Mouse (Mus musculus) kidney, postnatal 10 days (tissue): Measurements from ENCODE around the gene Gpr62.

ENCODE experiments used
- DNase-seq: peaks from one replicate; pipeline ENCODE4 v3.0.0; 2021; ENCODE audit warnings: mixed read lengths

Gene Gpr62

DNA sequence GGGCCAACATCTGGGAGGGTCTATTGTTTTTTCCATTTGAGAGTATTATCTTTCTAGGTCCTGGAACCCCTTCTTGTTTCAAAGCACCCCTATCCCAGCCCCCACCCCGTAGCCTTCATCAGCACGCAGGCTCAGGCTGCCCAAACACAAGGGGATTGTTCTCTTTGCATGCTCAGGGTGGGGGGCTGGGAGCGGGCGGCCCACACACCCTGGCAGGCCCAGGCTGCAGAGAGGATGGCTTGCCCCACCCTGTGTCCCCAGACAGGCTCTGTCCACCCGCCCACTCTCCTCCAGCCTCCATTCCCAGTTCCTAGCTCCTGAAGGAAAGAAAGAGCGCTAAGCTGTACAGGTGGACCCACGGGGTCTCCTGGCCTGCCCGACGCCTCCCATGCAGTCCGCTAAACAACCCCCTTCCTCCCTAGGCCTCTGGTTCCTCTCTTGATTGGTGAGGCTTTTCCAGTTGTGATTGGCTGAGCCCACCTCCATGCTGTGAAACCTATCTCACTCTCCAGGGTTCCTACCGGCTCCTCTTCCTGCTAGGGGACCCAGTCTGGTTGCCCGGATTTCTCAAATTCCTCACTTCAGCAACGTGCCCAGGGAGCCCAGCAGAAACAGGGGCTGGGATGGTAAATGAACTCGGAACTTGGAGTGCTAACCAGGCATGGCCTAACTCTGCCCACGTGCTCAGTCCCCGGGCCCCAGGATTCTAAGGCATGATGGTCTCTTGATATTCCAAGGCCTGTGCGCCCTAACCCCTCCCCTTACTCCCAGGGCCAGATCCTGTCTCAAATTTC is 10.7 kb downstream of the Gpr62 start:
- peak; percentile 39 for DNase-seq

- DNase-seq, result peak; percentile 41
Observed at GRCm38 (mm10) chr9:106454071-106454761, 11.5 kb downstream of the Gpr62 start.

- DNase-seq, result peak; percentile 81
Observed at GRCm38 (mm10) chr9:106453271-106454070, 12.3 kb downstream of the Gpr62 start, which contains the start of gene Pcbp4. Gene Pcbp4 (plus strand): TSS chr9:106453291.

GRCm38 (mm10) chr9:106452821-106453220 is 12.9 kb downstream of the Gpr62 start:
- DNase-seq, result peak; percentile 87

- no peak for DNase-seq
Observed at GRCm38 (mm10) chr9:106452351-106452750, 13.4 kb downstream of the Gpr62 start.

GRCm38 (mm10) chr9:106451899-106452298 is 13.8 kb downstream of the Gpr62 start:
- no peak for DNase-seq

GRCm38 (mm10) chr9:106451298-106451697 is 14.4 kb downstream of the Gpr62 start:
- no peak for DNase-seq

GRCm38 (mm10) chr9:106450661-106451060 is 15.1 kb downstream of the Gpr62 start:
- DNase-seq, result peak; percentile 88

GRCm38 (mm10) chr9:106449947-106450346 is 15.8 kb downstream of the Gpr62 start:
- no peak for DNase-seq

DNA sequence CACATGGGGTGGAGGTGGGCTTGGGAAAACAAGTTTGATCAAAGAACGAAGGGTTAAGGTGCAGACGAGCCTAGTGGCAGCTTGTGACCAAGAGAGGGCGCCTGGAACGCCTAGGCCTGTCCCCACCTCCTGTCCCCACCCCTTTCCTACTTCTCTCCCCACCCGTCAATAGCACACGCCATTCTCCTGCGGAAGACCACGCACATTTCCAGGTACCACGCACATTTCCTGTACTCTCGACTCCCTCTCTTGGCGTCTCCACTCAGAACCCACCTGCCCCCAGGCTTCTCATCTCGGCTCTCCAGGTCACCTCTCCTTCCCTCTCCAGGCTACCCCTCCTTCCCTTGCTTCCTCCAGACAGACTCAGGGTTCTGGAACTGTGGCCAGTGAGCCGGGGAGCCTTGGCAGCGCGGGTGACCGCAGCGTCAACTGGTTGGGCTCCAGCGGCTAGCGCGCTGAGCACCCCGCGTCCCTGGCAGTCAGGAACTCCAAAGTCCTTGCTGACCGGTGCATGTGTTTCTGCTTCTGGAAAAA is 17.2 kb downstream of the Gpr62 start:
- peak; percentile 87 for DNase-seq

GRCm38 (mm10) chr9:106447951-106448350 is 17.8 kb downstream of the Gpr62 start:
- peak; percentile 40 for DNase-seq

DNA sequence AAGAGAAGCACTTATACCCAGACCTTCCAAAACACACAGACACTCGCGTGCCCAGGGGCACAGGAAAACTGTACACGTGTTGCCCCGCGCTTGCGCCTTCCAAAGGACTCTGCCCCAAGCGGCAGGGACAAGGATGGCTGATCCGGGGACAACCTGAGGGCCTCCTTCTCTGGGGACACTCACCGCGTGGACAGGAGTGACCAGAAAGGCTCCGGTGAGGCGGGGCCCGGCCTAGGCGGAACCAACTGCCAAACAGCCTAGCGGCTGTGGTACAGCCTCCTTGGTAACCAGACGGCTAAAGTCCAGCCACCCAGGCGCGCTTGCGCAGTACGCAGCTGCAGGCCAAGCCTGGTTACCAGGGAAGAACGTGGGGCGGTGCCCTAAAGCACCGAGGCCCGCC is 18.4 kb downstream of the Gpr62 start, which contains the start of the genes Abhd14b and Abhd14a:
Abhd14b (plus strand) TSS at position 112 of the 400 bp plus-strand sequence.
Abhd14a (minus strand) TSS at position 331 of the 400 bp plus-strand sequence.
- peak; percentile 97 for DNase-seq

- peak; percentile 41 for DNase-seq
Observed at GRCm38 (mm10) chr9:106444836-106445235, 20.9 kb downstream of the Gpr62 start.

- DNase-seq, result no peak
Observed at GRCm38 (mm10) chr9:106442680-106443079, 23.1 kb downstream of the Gpr62 start.

GRCm38 (mm10) chr9:106436566-106436965 is 29.2 kb downstream of the Gpr62 start:
- DNase-seq, result no peak

- no peak for DNase-seq
Observed at GRCm38 (mm10) chr9:106433389-106433788, 32.3 kb downstream of the Gpr62 start.

DNA sequence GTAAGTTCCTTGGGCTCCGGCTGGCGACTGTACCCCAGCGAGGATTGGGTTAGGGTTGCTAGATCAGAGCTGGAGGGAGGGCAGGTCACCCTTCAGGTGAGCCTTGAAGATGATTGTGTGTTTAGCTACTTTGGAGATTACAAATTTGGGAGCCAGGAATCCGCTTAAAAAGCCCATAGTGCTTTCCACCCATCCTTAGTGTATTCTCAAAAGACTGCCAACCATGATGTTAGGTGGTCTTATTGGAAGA is 35.8 kb downstream of the Gpr62 start:
- no peak for DNase-seq

DNA sequence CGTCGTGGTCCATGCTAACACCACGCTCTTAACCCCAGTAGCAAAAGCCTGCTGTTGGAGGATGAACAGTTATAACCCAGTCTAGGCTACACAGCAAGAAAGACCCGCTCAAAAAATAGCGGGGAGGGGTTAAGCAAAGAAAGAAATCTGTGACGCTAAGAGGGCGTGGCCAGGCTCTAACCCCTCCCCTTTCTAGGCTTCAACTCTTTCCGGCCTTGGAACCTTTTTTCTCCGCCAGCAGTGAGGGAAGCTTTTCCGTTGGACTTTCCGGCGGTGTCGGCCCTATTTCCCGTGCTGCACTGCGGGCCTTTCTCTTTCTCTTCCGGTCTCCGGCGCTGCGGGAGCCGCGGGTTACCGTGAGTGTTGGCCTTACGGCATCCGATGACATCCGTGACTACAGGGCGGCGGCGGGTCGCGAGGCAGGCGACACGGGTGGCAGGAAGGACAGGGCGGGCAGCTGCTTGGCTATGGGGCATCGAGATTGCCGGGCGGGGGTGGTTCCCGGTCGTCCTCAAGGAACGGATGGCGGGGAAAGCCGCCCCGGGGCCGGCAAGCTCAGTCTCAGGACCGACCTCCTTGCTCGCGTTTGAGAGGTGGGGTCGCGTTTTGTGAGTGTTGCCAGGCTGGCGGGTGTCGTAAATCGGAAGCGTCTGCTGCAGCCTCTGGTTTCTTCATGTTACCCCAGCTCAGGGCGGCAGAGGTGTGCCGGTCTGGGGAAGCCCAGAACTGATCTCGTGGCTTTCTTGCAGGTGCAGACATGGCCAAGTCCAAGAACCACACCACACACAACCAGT is 36.3 kb downstream of the Gpr62 start, which contains the start of gene Rpl29:
Rpl29 (plus strand) TSS at position 234 of the 794 bp plus-strand sequence.
- peak; percentile 97 for DNase-seq

- DNase-seq, result no peak
Observed at GRCm38 (mm10) chr9:106428719-106429220, 37.0 kb downstream of the Gpr62 start.

DNA sequence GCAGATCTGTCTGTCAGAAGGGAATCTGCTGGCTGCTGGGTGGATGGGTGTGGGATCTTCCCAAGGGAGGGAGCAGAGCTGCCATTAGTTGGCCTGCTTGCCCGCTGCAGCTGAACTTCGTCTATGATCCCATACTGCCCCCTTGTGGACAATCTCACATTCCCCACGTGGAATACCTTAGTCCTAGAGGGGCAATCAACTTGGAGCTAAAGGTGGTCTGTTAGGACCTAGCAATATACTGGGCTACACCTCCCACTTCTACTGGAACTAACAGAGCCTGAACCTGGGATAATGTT is 43.9 kb downstream of the Gpr62 start:
- DNase-seq, result peak; percentile 92

GRCm38 (mm10) chr9:106421033-106421864 is 44.5 kb downstream of the Gpr62 start:
- no peak for DNase-seq
